Mouse (Mus musculus) intestine, embryonic 14.5 days (tissue): Measurements from ENCODE around the gene Evl. TPM values are rescaled to one million over a fixed set of nuclear protein-coding genes. Genes with fewer than 3 reads are reported as not detected.

Experiments used
- ATAC-seq: fragments of 200-750 bp; cut with Nextera tagmentation; replicated peaks from 2 replicates; pipeline ENCODE4 v1.8.0; 2017; ENCODE audit warnings: low read depth, moderate number of reproducible peaks, moderate TSS enrichment, moderate library complexity; ENCODE audit not compliant: low FRiP score, low TSS enrichment
- DNase-seq: peaks from one replicate; pipeline ENCODE4 v3.0.0-alpha.2; 2018; ENCODE audit warnings: low spot score
- H3K27ac ChIP-seq: fragments of 300-500 bp; sonication (generic); 2 replicates; pipeline ENCODE4 v1.5.1; 2014; ENCODE audit warnings: low read depth, mild to moderate bottlenecking, control low read depth
- H3K27me3 ChIP-seq: fragments of 300-500 bp; sonication (generic); replicated peaks from 2 replicates; pipeline ENCODE4 v1.6.1; 2014; ENCODE audit warnings: low read length, control low read depth; ENCODE audit not compliant: control insufficient read depth, insufficient read depth
- H3K36me3 ChIP-seq: fragments of 300-500 bp; sonication (generic); 2 replicates; pipeline ENCODE4 v1.6.1; 2014; ENCODE audit warnings: low read length, control low read depth; ENCODE audit not compliant: control insufficient read depth, insufficient read depth
- H3K4me1 ChIP-seq: fragments of 300-500 bp; sonication (generic); replicated peaks from 2 replicates; pipeline ENCODE4 v1.6.1; 2014; ENCODE audit warnings: low read length, control low read depth, mixed read lengths; ENCODE audit not compliant: control insufficient read depth, insufficient read depth
- H3K4me2 ChIP-seq: fragments of 300-500 bp; sonication (generic); 2 replicates; pipeline ENCODE4 v1.6.1; 2014; ENCODE audit warnings: low read length
- H3K4me3 ChIP-seq: fragments of 300-500 bp; sonication (generic); 2 replicates; pipeline ENCODE4 v1.5.1; 2014; ENCODE audit warnings: low read depth, low read length, control low read depth, mixed read lengths
- H3K9ac ChIP-seq: fragments of 300-500 bp; sonication (generic); 2 replicates; pipeline ENCODE4 v1.6.1; 2014; ENCODE audit warnings: mild to moderate bottlenecking, low read length
- H3K9me3 ChIP-seq: fragments of 300-500 bp; sonication (generic); 2 replicates; pipeline ENCODE4 v1.6.1; 2016; ENCODE audit warnings: low read length, control low read depth; ENCODE audit not compliant: control insufficient read depth
- WGBS: fragments of 180-500 bp; shearing (Covaris S2); extraction: QIAGEN DNeasy Blood & Tissue Kit; methylation state at CpG from one replicate; pipeline ENCODE4 v1.1.7; 2014; 5-methylcytosine and 5-hydroxymethylcytosine counted together
- polyA plus RNA-seq: library from polyadenylated mRNA; unstranded; fragments of >200 nt; fragmentation: Nextera tagmentation; extraction: Ambion mirVana; gene quantifications from 2 replicates; pipeline ENCODE4 v1.2.1, GENCODE M21; 2014

Evl gene
- polyA plus RNA-seq, 1 experiment from 2014 or later, result 61.0 TPM

DNA sequence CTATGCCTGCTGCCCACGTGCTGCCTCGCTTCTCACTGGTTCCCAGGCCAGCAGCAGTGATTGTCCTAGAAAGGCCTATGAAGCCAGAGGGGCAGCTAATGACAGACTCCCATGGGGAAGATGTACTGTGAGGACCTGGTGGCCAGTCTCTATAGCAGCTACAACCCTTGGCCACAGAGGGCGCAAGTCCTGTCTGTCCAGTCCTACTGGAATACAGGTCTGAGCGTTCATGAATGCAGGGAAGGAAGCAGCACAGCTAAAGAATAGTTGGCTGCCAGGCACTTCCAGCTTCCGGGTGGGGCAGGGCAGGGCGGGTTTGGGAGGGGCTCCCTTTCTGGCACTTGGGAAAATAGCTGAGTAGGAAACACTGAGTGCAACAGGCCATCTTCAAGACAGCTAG is 132.4 kb downstream of the Evl start:
- Histone ChIP-seq H3K27ac (no peak overlapping the region), H3K4me3 (no peak overlapping the region), H3K36me3 (peaks cover 58% of the 10 kb centered on the region), H3K9ac (no peak overlapping the region), H3K9me3 (no peaks in the 10 kb centered on the region), H3K4me1 (no peaks in the 10 kb centered on the region), H3K4me2 (no peak overlapping the region), H3K27me3 (no peaks in the 10 kb centered on the region)
- no peak for DNase-seq
- ATAC-seq, result 0 out of 2 replicates have a peak, but pooled peaks have one; percentile 11
- 69% methylated on average over 6 of the region's 6 CpGs for WGBS

GRCm38 (mm10) chr12:108689167-108689566 is 134.6 kb downstream of the Evl start:
- H3K27ac ChIP-seq, result peak overlapping the region; percentile 47; the same call in 1 of the 2 replicates
- H3K9me3 ChIP-seq, result no peaks in the 10 kb centered on the region
- H3K4me2 ChIP-seq, result no peak overlapping the region
- H3K9ac ChIP-seq, result no peak overlapping the region
- H3K36me3 ChIP-seq, result peaks cover 35% of the 10 kb centered on the region
- DNase-seq (no peak), ATAC-seq (peak; percentile 81)
- WGBS, result 79% methylated on average over 9 of the region's 9 CpGs
- H3K4me3 ChIP-seq, result no peak overlapping the region
- H3K27me3 ChIP-seq, result no peaks in the 10 kb centered on the region
- no peaks in the 10 kb centered on the region for H3K4me1 ChIP-seq

- no peaks in the 10 kb centered on the region for H3K4me1 ChIP-seq
- no peak overlapping the region for H3K4me2 ChIP-seq
- ATAC-seq (peak; percentile 18), DNase-seq (no peak)
- H3K9me3 ChIP-seq, result no peaks in the 10 kb centered on the region
- 58% methylated on average over 9 of the region's 9 CpGs for whole genome bisulfite sequencing
- no peak overlapping the region for H3K9ac ChIP-seq
- no peak overlapping the region for H3K4me3 ChIP-seq
- H3K27me3 ChIP-seq, result no peaks in the 10 kb centered on the region
- peaks cover 25% of the 10 kb centered on the region for H3K36me3 ChIP-seq
- H3K27ac ChIP-seq, result peak overlapping the region; percentile 30; the same call in 1 of the 2 replicates
These were observed 136.0 kb downstream of the Evl start for GRCm38 (mm10) chr12:108690529-108690928.

- Histone ChIP-seq H3K36me3 (0 out of 2 replicates have a peak, but pooled peaks cover 8% of the 10 kb centered on the region), H3K9ac (no peak overlapping the region), H3K9me3 (no peaks in the 10 kb centered on the region), H3K4me2 (no peak overlapping the region), H3K4me3 (no peak overlapping the region), H3K27ac (no peak overlapping the region), H3K27me3 (no peaks in the 10 kb centered on the region), H3K4me1 (no peaks in the 10 kb centered on the region)
- no peak for ATAC-seq
- no peak for DNase-seq
- 59% methylated on average over 2 of the region's 2 CpGs for WGBS
These were observed 139.1 kb downstream of the Evl start for GRCm38 (mm10) chr12:108693592-108693991.

DNA sequence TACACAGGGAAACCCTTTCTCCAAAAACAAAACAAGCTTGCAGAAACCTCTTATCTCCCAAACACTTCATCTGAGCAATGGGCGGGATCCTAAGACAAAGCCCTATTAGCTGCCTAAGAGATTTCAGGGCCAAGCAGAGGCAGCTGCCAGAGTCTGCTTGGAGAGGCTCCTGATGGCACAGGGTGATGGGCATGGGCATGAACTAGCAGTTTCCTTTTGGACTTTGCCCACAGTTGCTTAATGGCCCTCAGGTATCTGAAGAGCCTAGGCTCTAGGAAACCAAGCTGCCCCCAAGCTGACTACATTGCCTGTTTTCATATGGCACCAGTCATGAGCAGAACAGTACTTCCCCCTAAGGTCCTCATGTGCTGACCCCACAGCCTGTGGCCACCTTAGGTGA is 139.7 kb downstream of the Evl start:
- Histone ChIP-seq H3K9ac (no peak overlapping the region), H3K9me3 (no peaks in the 10 kb centered on the region), H3K27ac (no peak overlapping the region), H3K27me3 (no peaks in the 10 kb centered on the region), H3K4me3 (no peak overlapping the region), H3K36me3 (0 out of 2 replicates have a peak, but pooled peaks cover 4% of the 10 kb centered on the region), H3K4me2 (no peak overlapping the region), H3K4me1 (no peaks in the 10 kb centered on the region)
- 81% methylated on average over 1 of the region's 1 CpGs for WGBS
- no peak for ATAC-seq
- DNase-seq, result no peak

GRCm38 (mm10) chr12:108698697-108699471 is 144.4 kb downstream of the Evl start:
- ATAC-seq (peak; percentile 25; the same call in 1 of the 2 replicates), DNase-seq (no peak)
- 56% methylated on average over 11 of the region's 11 CpGs for WGBS
- Histone ChIP-seq H3K9me3 (no peaks in the 10 kb centered on the region), H3K27ac (peak overlapping the region; percentile 76), H3K9ac (no peak overlapping the region), H3K36me3 (no peaks in the 10 kb centered on the region), H3K4me2 (no peak overlapping the region), H3K4me3 (no peak overlapping the region), H3K27me3 (peaks cover 34% of the 10 kb centered on the region), H3K4me1 (peaks cover 5% of the 10 kb centered on the region; the same call in 1 of the 2 replicates)

- Histone ChIP-seq H3K9me3 (no peaks in the 10 kb centered on the region), H3K36me3 (no peaks in the 10 kb centered on the region), H3K27ac (peak overlapping the region; percentile 43; the same call in 1 of the 2 replicates), H3K27me3 (peaks cover 37% of the 10 kb centered on the region), H3K4me1 (peaks cover 5% of the 10 kb centered on the region; the same call in 1 of the 2 replicates), H3K4me2 (no peak overlapping the region), H3K4me3 (no peak overlapping the region), H3K9ac (no peak overlapping the region)
- WGBS, result 71% methylated on average over 10 of the region's 10 CpGs
- no peak for ATAC-seq
- DNase-seq, result no peak
These were observed 145.1 kb downstream of the Evl start for GRCm38 (mm10) chr12:108699576-108699975.

DNA sequence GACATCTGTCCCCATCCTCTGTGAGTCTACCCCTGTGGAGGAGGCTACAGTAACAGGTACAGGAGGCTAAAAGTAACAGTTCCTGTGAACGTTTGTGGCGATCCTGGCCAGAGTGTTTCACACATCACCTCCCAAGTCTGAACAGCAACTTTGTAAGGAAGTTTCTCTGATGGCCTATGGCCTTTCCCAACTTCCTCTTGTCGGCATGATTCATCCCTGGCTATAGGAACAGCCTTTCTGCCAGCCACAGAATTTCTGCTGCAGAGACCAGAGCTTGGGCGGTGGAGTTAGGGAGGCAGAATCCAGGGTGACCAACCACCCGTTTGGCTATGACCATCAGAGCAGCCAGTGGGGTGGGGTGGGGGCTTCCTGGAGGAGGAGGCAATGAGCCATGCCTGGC is 145.5 kb downstream of the Evl start:
- ATAC-seq (no peak), DNase-seq (no peak)
- Histone ChIP-seq H3K27me3 (peaks cover 37% of the 10 kb centered on the region), H3K4me1 (peaks cover 5% of the 10 kb centered on the region; the same call in 1 of the 2 replicates), H3K27ac (0 out of 2 replicates have a peak overlapping the region, but pooled peaks have one; percentile 43), H3K36me3 (no peaks in the 10 kb centered on the region), H3K4me3 (no peak overlapping the region), H3K9ac (no peak overlapping the region), H3K4me2 (no peak overlapping the region), H3K9me3 (no peaks in the 10 kb centered on the region)
- WGBS, result 68% methylated on average over 5 of the region's 5 CpGs
